Mouse (Mus musculus) regulatory T cell (primary cell): ENCODE data around the gene Pdx1.

Experiments
- in situ Hi-C: fragments of 300-600 bp; cut with MboI, MseI; formaldehyde crosslinking; loops from one replicate; pipeline ENCODE4 v1.15.1; 2025; ENCODE audit warnings: high pct_unique_total_duplicates

The Pdx1 gene

DNA sequence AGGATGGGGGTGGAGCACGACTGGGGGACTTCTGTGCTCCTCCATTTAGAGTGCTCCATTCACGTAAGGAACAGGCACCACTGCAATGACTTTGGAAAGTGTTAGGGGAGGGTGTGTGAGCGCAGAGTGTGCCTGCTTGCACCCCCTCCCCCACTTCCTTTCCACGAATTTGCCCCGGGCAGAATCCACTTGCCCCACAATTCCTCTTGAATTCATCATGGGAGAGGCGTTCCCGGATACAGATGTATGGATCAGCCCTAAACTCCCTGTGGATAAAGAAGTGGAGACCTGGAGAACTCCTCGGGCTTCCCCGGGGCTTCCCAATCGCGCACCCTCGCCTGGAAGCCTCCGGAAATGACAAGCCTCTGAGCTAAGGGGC, 7.8 kb downstream of the Pdx1 start:
- in situ Hi-C loops, result no loop called here

DNA sequence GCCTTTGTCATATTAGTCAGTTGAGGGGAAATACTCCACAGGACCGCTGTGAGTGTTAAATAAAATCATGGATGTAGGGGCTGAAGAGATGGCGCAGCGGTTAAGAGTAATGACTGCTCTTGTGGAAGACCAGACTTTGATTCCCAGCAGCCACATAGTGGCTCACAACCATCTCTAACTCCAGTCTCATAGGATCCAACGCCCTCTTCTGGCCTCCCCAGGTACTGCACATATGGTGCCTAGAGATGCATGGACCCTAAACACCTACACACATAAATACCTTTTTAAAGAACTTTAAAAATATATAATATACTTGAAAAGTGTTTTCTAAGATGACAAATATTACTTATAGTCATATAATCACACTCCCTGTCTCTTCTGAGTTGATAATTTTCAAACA, 14.6 kb downstream of the Pdx1 start:
- in situ Hi-C loops, result no loop called here

DNA sequence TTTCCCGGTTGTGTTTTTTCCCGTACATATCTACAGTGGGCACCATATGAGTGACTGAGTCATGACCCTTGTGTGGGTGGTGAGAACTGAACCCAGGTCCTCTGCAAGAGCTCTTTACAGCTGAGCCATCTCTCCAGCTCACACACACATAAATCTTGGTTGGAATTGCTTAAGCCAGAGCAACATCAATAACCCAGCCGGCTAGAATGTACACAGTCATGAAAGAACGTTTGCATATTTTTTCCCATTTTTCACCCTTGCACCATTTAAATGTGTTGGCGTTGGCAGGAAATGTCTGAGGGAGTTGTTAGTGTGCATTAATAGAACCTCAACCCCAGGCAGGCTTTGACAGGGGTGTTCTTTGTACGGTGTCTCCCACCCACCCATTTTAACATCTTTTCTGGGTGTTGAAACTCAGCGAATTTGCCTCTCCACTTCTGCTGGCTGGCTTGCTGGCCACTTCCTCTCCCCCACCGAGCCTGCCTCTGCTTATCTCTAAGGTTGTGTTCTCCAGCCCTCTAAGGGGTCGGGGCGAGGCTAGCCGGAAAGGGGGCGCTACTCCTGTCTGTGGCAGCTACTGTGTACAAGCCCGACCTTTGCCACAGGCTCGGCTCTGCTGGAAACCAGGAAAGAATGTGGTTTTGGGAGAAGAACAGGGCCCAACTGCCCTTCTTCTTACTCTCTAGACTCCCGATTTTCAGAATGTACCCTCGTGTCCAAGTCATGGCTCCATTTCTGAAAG, 22.2 kb downstream of the Pdx1 start:
- in situ Hi-C loops, result loop anchor here (10.0 kb wide), 1 partner anchor 347 kb away; the partner anchor contains the start of gene Gtf3a

DNA sequence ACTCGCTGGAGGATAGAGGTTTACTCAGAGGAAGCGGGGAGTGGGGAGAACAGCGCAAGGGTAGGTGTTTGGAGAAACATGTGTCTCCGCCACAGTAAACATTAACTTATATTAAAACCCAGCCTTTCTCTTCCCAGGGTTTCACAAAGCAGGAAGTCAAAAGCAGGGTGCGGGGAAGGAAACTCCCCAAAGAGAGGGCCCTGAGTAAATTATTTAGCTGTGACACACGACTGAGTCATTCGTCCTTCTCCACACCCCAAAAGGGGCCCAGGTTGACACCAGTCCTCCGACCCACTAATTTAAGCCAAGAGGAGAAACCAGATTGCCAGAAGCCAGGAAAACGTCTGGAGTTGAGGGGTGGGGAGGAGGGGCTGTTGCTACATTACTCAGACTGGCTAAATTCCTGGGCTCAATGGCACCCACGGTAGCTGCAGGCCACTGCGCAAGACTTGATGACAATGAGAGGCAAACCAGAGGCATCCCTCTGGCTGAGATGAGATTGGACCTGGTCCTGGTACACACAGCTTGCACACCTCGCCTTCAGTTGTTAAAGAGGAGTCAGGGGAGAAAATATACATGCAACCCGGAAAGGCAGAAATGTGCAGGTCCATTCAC, 22.9 kb downstream of the Pdx1 start:
- in situ Hi-C loops, result loop anchor here (10.0 kb wide), 1 partner anchor 348 kb away; the partner anchor contains the start of gene Gtf3a

DNA sequence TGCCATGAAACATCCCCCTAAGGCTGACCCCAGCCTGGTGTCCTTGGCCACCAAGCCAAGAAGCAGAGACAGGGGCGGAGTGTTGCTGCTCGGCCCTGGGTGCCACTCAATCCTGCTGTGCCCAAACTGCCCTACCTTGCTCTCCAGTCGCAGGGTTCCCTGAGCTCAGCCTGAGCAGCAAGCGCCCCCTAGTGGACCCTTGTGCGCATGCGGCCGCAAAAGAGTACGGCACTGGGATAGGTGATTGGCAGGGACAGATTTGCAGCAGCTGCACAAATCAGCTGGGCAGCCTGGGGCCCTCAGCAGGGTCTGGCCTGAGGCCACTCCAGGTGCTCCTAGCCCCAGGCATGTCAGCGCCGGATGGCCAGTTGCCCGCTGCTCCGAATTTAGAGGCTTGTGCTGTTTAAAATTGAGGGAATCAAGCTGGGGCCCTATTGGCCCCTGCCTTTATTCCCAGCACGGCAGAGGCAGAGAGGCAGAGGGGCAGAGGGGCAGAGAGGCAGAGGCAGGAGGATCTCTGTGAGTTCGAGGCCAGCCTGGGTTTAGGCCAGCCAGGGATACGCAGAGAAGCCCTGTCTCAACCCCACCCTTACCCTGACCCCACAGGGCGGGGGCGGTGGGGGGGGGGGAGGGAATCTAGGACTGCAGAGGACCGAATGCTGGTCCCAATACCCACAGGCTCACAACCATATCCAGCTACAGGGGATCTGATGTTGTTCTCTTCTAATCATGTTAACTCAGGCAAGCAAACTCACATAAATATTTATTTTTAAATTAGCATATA, 23.6 kb downstream of the Pdx1 start:
- in situ Hi-C loops, result loop anchor here (10.0 kb wide), 1 partner anchor 349 kb away; the partner anchor contains the start of gene Gtf3a

DNA sequence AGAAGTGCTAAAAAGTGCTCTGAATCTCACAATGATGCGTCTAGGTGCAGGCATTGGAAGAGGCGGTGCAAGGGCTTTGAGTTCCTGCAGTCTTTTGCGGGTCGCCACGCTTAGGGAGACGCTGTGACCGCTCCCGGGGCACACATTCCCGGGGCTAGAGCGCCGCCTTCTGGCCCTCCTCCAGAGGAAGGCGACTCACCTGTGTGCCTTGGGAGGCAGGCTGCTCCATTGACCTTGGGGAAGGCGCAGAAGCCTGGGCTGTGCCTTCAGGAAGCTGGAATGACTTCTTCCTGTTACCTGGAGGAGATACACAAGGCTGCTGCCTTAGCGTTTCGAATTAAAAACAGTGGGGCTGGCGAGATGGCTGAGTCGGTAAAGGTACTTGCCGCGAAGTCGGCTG, 24.4 kb downstream of the Pdx1 start:
- in situ Hi-C loops, result loop anchor here (10.0 kb wide), 1 partner anchor 349 kb away; the partner anchor contains the start of gene Gtf3a

DNA sequence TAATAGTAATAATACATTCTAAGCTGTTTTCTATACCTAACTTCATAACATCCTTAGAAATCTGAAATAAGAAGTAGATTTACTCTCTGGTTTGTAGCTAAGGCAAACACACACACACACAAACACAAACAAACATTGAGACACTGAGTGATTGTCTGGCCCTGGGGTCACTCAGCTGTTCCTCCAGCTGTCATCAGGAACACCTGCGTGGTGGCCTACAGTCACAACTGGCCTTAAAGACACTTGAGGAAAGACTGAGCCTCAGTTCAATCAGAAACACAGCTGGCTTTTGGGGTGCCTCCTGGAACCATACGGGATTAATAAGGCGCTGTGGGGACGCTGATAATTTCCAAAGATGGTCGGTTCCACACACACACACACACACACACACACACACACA, 27.5 kb downstream of the Pdx1 start:
- in situ Hi-C loops, result loop anchor here (10.0 kb wide), 1 partner anchor 352 kb away; the partner anchor contains the start of gene Gtf3a

DNA sequence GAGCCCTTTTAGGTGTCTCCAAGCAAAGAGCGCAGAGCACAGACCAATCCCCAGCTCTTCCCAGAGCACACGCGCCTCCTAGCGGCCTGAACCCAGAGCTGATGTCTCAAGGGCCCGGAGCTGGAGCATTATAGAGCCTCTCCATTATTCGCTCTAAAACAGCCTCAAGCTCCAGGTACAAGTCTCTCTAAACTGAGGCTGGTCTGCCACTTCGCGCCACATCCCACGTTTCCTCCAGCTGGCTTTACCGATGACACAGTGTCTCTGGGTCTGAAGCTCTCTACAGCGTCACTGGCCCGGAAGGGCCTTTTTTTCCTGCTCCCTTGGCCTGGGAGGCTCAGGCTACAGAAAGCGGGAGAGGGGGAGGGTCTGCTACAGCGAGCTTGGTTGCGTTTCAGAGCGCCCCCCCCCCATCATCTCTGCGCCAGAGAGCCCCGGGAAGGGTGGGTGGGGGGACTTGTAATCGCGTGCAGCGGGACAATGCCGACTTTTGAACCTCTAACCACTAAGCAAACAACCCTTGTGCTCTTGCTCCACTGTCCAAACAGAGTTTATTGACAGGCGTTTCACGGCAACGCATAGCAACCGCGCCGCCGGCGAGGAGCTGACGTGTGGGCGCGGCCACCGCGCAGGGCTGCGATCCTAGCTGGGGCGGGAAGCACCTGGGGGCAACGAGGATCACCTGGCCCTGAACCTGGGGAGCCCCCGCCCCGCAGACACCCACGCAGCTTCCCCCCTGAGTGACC, 29.7 kb downstream of the Pdx1 start:
- in situ Hi-C loops, result loop anchor here (10.0 kb wide), 1 partner anchor 355 kb away; the partner anchor contains the start of gene Gtf3a

DNA sequence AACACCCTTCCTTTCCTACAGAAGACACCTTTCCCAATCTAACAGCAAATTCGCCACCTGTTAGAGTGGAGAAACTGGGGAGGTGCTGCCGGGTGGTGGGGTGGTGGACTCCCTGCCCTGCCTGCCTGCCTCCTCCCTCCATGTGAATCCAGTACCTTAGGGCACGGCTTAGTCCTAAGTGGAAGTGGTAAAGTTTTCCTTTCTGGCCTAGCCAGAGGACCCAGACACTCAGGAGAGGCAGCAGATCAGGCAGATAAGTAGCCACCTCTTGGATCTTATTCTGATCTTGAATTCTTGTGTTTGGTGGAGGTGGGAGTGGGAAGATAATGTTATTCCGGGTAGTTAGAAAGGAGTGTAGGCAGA, 30.2 kb downstream of the Pdx1 start:
- in situ Hi-C loops, result no loop called here

DNA sequence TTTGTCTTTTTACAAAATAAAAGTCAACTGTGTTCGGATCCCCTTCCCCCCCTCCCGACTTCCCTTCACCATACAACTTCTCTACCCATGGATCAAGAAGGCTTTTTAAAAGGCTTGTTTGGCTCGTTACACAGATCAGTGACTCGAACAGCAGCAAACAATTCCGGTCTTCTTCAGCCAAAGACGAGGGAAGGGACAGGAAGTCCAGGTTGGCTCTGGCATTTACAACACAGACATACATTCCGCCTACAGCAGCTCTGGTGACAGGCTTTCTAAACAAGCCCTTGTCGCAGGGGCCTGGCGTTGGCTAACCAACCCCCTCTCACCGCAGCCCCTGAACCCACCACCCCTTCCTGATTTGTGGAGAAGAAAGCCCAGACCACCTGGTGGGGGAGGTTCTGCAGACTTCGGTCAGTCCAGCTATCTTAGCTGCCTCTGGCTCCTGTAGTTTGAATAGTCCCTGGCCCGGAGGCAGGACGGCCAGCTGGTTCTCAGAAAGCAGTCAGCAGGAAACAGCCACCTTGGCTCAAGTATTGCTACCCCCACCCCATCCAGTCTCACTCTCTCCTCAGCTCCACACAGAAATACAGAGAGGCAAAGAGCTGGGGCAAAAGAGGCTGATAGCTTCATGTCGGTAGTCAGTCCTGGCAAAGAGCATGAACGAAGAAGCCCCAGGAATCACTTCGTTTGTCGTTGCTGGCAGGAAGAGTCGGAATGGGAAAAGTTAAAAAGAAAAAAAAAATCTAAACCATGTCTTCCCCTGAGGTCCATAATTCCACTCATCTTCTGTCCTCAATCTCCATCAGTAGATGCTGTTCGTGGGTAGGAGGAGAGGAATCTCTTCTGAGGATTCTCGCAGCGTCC, 31.4 kb downstream of the Pdx1 start:
- in situ Hi-C loops, result no loop called here

DNA sequence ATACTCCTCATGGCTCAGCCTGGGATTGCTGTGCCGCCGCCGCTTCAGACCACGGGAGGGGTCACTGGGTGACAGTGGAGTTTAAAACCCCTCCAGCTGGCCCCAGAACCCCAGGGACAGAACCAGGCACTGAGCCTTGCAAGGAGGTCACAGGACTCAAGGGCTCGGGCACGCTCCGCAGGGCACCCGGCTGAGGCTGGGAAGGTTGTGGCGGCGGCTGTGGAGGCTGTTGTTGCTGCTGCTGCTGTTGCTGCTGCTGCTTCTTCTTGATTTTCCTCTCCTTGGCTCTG, 32.0 kb downstream of the Pdx1 start:
- in situ Hi-C loops, result no loop called here

DNA sequence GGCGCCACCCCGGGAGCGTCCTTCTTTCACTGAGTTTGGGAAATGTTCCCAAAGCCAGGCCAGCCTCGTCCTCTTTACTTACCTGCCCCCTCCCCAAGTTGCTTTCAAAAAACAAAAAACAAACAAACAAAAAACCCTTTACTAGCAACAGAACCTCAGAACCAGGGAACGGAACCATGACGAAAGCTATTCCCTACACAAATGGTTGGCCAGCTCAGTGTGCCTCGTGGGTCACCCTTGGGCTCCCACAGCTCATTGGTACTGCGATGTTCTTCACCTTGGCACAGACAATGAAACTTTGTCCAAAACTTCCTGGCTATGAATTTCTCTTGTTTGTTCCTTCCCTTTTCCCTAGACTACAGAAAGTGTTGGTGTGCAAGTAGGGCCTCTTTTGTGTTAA, 32.4 kb downstream of the Pdx1 start:
- in situ Hi-C loops, result no loop called here

DNA sequence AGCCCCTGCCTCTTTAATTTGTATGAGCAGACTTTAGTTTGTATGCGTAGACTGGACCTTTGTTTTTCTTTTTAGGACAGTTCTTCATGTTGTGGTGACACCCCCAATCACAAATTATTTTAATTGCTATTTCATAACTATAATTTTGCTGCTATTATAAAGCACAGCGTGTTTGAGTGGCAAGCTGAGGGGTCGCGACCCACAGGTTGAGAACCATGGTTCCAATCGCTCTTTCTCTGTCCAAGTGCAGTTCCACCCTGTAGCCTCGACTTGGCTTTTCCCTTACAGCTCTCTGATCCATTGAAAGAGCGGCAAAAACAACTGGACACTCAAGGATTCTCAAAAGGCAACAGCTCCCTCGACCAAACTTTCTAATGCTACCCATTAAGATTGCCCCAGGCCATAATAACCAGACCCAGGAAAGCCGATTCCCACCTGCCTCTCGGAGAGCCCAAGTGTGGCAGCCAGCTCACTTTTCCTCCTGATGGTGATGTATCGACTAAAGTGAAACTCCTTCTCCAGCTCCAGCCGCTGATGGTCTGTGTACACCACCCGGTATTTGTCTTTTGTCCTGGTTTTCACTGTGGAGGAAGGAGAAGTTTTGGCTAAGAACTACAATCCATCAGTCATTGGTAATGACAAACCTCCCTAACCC, 33.1 kb downstream of the Pdx1 start:
- in situ Hi-C loops, result no loop called here

DNA sequence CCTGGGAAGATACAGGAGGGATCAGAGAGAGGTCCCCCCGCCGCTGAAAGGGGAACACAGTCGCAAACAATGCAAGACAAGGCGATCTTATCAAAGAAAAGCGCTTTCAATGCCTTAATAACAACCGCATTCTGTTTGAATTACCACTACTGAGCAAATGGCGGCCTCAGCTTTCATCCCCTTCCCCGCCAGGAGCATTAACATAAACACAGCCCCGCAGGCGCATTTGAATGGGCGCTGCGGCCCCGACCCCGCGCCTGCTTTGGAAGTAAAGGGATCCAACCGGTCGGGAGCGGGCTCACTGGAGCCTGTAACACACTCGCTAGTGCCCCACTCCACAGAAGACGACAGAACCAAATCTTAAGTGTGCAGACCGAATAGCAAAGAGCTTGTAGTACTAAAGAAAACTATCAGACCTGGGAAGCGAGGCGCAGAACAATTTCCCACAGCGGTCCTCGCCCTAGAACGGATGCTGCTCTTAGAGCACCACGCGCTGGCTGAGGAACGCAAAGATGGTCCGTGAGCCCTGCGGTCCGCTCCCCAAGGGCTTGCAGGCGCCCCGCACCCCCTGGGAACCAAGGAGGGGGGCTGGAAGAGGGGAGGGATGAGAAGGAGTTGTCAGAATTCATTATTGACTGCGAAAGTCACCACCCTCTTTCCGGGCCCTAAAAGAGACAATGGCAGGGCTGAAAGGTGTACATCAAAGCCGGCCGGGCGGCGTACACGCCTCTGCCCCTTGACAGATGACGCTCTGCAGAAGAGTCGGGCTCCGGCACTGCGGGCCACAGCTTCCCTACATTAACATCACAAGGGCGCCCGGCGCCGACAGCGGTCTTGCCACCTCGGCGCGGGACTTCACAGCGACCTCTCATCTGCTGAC, 34.8 kb downstream of the Pdx1 start:
- in situ Hi-C loops, result no loop called here

DNA sequence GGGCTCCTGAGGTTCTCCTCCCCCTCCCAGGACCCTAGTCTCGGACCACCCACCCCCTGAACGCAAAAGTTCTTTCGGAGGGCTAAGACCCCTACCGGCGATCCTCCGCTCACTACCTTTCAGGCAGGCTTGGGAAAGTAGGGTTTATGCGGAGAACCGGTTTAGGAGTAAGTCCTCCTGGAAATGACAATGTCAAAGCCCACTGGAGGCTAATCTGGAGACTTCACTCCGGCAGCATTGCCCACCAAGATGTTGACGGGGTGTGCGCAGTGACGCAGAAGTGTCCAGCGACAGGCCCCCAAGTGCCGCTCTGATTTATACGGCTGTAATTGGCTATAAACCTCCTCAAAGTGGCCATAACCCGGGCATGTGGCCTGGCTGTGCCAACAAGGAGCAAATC, 35.4 kb downstream of the Pdx1 start:
- in situ Hi-C loops, result no loop called here

DNA sequence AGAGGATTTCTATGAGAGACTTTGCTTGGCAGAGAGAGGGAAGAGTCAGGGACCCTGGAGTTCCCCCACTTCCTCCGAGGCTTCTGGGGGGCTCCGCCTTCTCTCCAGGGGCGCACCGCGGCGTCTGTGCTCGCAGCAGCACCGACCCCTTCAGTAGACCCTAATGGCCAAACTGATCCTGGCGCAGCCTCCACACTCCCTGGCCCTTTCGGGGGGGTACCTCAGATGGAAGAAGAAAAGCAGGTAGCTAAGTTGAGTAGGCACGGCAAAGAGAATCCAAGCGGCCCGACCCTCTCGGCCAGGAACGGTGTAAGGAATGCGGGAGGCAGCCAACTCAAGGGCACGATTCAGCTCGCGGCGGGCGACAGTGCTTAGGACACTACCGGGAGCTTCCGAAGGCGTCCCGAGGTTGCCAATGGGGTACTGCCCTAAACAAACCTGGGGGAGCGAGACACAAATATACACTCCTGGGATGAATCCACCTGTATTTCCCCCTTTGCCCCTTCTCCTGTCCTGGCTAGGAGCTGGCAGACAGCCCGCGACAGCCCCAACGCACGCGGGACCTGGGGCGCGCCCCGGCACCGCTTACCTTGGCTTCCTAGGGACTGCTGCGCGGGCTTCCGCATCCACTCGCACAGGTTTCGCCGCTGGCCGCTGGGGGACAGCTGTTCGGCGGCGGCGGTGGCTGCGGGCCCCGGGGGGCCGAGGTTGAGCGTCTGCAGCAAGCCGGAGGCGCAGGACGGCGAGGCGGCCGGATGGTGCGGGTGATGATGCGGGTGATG, 36.3 kb downstream of the Pdx1 start:
- in situ Hi-C loops, result no loop called here

DNA sequence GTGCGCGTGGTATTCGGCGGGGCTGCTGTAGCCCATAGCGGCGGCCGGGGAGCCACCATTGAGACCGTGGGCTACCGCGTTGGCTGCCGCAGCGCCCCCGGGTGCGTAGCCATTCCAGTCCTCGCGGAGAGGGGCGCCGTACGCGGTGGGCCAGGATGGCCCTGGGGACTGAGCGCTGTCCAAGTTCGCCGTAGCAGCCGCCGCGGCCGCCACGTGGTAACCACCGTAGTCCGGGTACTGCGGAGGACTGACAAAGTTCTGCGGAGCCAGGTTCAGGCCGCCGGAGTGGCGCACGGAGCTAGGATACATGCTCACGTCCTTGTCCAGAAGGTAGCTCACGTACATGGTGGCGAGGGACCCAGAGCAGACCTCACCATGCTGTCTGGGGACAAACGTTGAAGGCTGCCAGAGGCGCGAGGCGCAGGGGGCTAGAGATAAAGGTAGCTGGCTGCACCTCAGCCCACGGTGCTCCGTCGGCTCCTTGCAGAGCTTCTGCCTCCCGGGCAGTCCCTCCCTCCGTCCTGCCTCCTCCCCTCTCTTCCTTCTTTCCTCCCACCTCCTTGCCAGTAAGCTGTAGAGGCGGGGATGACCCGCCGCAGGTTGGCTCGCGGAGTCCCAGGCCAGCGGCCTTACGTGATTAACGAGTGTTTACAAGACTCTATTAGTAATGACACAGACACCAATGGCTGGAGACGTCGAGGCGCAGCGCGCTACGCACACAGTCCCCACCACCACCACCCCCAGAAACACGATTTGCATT, 37.1 kb downstream of the Pdx1 start, which contains the start of gene Cdx2:
TSS of gene Cdx2 (minus strand) at position 633 of the 760 bp plus-strand sequence.
- in situ Hi-C loops, result no loop called here

DNA sequence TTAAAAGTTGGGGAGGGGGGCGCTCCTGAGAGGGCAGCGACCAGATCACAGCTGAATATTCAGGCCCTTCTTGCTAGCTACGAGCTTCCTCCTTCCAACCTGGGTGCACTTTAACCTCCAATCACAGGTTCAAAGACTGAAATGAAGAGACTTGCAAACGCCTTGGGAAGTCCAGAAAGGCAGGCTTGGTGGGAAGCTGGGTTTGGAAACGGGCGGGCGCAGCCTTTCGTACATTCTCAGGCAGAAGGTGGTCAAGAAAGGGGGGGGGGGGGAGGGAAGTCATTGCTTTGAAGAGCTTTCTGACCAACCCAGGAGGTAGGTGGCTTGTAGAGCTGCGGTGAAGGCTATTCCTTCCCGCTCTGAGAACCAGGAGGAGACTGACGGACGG, 37.6 kb downstream of the Pdx1 start:
- in situ Hi-C loops, result no loop called here
